Mouse (Mus musculus): ENCODE measurements around the gene Sars2.

- TF ChIP-seq POLR2A (IDR thresholded peaks at IDR 0.05; ENCODE audit: borderline replicate concordance, insufficient read depth, low read length) (no peak), CTCF (IDR thresholded peaks at IDR 0.05; ENCODE audit: borderline replicate concordance, insufficient read depth, low read depth, low read length) (no peak)
Measured at GRCm38 (mm10) chr7:28749935-28750334, 8.1 kb downstream of the Sars2 start.

Measured in cerebellum, adult 2 months (tissue).